Mouse (Mus musculus) lung, embryonic 14.5 days (tissue): ENCODE measurements at regions not wholly inside any gene's neighbourhood (a gene's known extent, or its start where the extent isn't known, plus 50 kb on each side); places are given as distances from the start of the nearest gene placed in this dataset.

ENCODE experiments used
- ATAC-seq: fragments of 200-750 bp; cut with Nextera tagmentation; 2 replicates; pipeline ENCODE4 v1.8.0; 2017; ENCODE audit warnings: mild to moderate bottlenecking, moderate TSS enrichment, moderate library complexity; ENCODE audit not compliant: insufficient read depth
- DNase-seq: peaks from one replicate; pipeline ENCODE4 v3.0.0-alpha.2; 2015
- H3K27ac ChIP-seq: fragments of 300-500 bp; sonication (generic); 2 replicates; pipeline ENCODE4 v1.5.1; 2014; ENCODE audit warnings: low read depth, mild to moderate bottlenecking, moderate library complexity
- H3K27me3 ChIP-seq: fragments of 300-500 bp; sonication (generic); 2 replicates; pipeline ENCODE4 v1.6.1; 2014; ENCODE audit warnings: low read length, control low read depth; ENCODE audit not compliant: insufficient read depth
- H3K36me3 ChIP-seq: fragments of 300-500 bp; sonication (generic); 2 replicates; pipeline ENCODE4 v1.6.1; 2014; ENCODE audit warnings: control low read depth; ENCODE audit not compliant: insufficient read depth
- H3K4me1 ChIP-seq: fragments of 300-500 bp; sonication (generic); 2 replicates; pipeline ENCODE4 v1.6.1; 2014; ENCODE audit warnings: antibody characterized with exemption, control low read depth; ENCODE audit not compliant: insufficient read depth
- H3K4me2 ChIP-seq: fragments of 300-500 bp; sonication (generic); 2 replicates; pipeline ENCODE4 v1.6.1; 2014; ENCODE audit warnings: mild to moderate bottlenecking
- H3K4me3 ChIP-seq: fragments of 300-500 bp; sonication (generic); 2 replicates; pipeline ENCODE4 v1.5.1; 2014; ENCODE audit warnings: low read depth, low read length
- H3K9ac ChIP-seq: fragments of 300-500 bp; sonication (generic); 2 replicates; pipeline ENCODE4 v1.6.1; 2014
- H3K9me3 ChIP-seq: fragments of 300-500 bp; sonication (generic); 2 replicates; pipeline ENCODE4 v1.6.1; 2016; ENCODE audit warnings: low read depth, low read length, control low read depth
- CTCF ChIP-seq: IDR thresholded peaks from 2 replicates; pipeline ENCODE4 v1.5.1; 2016; ENCODE audit warnings: antibody characterized with exemption, low read depth
- WGBS: fragments of 180-500 bp; shearing (Covaris S2); extraction: QIAGEN DNeasy Blood & Tissue Kit; methylation state at CpG from one replicate; pipeline ENCODE4 v1.1.7; 2014; 5-methylcytosine and 5-hydroxymethylcytosine counted together

- Histone ChIP-seq H3K9me3 (no peaks in the 10 kb centered on the region), H3K4me1 (no peaks in the 10 kb centered on the region), H3K4me3 (no peak overlapping the region), H3K4me2 (no peak overlapping the region), H3K9ac (no peak overlapping the region), H3K27ac (no peak overlapping the region), H3K36me3 (no peaks in the 10 kb centered on the region), H3K27me3 (no peaks in the 10 kb centered on the region)
- 33% methylated on average over 3 of the region's 3 CpGs for WGBS
- peak; percentile 45 for DNase-seq
- no peak for ATAC-seq
- no peak for TF ChIP-seq CTCF
These were observed 300.1 kb upstream of the Auts2 start for GRCm38 (mm10) chr5:132843284-132843683.

- ATAC-seq (no peak), DNase-seq (no peak)
- H3K4me2 ChIP-seq: no peak overlapping the region
- no peak overlapping the region for H3K27ac ChIP-seq
- no peaks in the 10 kb centered on the region for H3K9me3 ChIP-seq
- no peaks in the 10 kb centered on the region for H3K36me3 ChIP-seq
- no peak overlapping the region for H3K4me3 ChIP-seq
- WGBS: 93% methylated on average over 3 of the region's 3 CpGs
- no peaks in the 10 kb centered on the region for H3K27me3 ChIP-seq
- TF ChIP-seq CTCF: peak; percentile 16; the same call in 1 of the 2 replicates
- H3K4me1 ChIP-seq: no peaks in the 10 kb centered on the region
- H3K9ac ChIP-seq: no peak overlapping the region
These were observed 298.6 kb upstream of the Auts2 start for GRCm38 (mm10) chr5:132841794-132842193.

- DNase-seq: peak; percentile 84
- Histone ChIP-seq H3K4me2 (no peak overlapping the region), H3K27me3 (no peaks in the 10 kb centered on the region), H3K4me3 (no peak overlapping the region), H3K36me3 (no peaks in the 10 kb centered on the region), H3K9me3 (no peaks in the 10 kb centered on the region), H3K27ac (no peak overlapping the region), H3K4me1 (no peaks in the 10 kb centered on the region), H3K9ac (no peak overlapping the region)
- TF ChIP-seq CTCF: no peak
- 15% methylated on average over 2 of the region's 2 CpGs for WGBS
- ATAC-seq: no peak
These were observed 294.3 kb upstream of the Auts2 start for GRCm38 (mm10) chr5:132837420-132837819.

GRCm38 (mm10) chr5:132828993-132829392, 285.8 kb upstream of the Auts2 start:
- no peaks in the 10 kb centered on the region for H3K36me3 ChIP-seq
- no peaks in the 10 kb centered on the region for H3K4me1 ChIP-seq
- no peaks in the 10 kb centered on the region for H3K27me3 ChIP-seq
- TF ChIP-seq CTCF: no peak
- no peak overlapping the region for H3K4me2 ChIP-seq
- peak; percentile 55 for DNase-seq
- no peak overlapping the region for H3K4me3 ChIP-seq
- no peaks in the 10 kb centered on the region for H3K9me3 ChIP-seq
- no peak for ATAC-seq
- H3K27ac ChIP-seq: no peak overlapping the region
- 66% methylated on average over 7 of the region's 7 CpGs for WGBS
- no peak overlapping the region for H3K9ac ChIP-seq

- 71% methylated on average over 10 of the region's 10 CpGs for WGBS
- no peak for DNase-seq
- TF ChIP-seq CTCF: no peak
- Histone ChIP-seq H3K4me1 (no peaks in the 10 kb centered on the region), H3K27ac (no peak overlapping the region), H3K9me3 (no peaks in the 10 kb centered on the region), H3K9ac (no peak overlapping the region), H3K27me3 (no peaks in the 10 kb centered on the region), H3K4me3 (no peak overlapping the region), H3K4me2 (no peak overlapping the region), H3K36me3 (no peaks in the 10 kb centered on the region)
- ATAC-seq: no peak
These were observed 284.6 kb upstream of the Auts2 start for GRCm38 (mm10) chr5:132827555-132828333.

GRCm38 (mm10) chr5:132826009-132826408, 282.9 kb upstream of the Auts2 start:
- DNase-seq (no peak), ATAC-seq (no peak)
- H3K27ac ChIP-seq: no peak overlapping the region
- TF ChIP-seq CTCF: no peak
- H3K27me3 ChIP-seq: no peaks in the 10 kb centered on the region
- H3K4me3 ChIP-seq: no peak overlapping the region
- WGBS: 82% methylated on average over 5 of the region's 5 CpGs
- H3K9me3 ChIP-seq: no peaks in the 10 kb centered on the region
- no peaks in the 10 kb centered on the region for H3K36me3 ChIP-seq
- H3K4me2 ChIP-seq: no peak overlapping the region
- no peak overlapping the region for H3K9ac ChIP-seq
- no peaks in the 10 kb centered on the region for H3K4me1 ChIP-seq

GRCm38 (mm10) chr5:132817665-132818064, 274.5 kb upstream of the Auts2 start:
- no peak overlapping the region for H3K9ac ChIP-seq
- H3K27ac ChIP-seq: no peak overlapping the region
- no peaks in the 10 kb centered on the region for H3K36me3 ChIP-seq
- WGBS: 77% methylated on average over 9 of the region's 9 CpGs
- DNase-seq (no peak), ATAC-seq (no peak)
- no peak overlapping the region for H3K4me3 ChIP-seq
- H3K4me1 ChIP-seq: no peaks in the 10 kb centered on the region
- no peak for TF ChIP-seq CTCF
- no peaks in the 10 kb centered on the region for H3K9me3 ChIP-seq
- no peak overlapping the region for H3K4me2 ChIP-seq
- H3K27me3 ChIP-seq: no peaks in the 10 kb centered on the region
